Mouse (Mus musculus) liver, postnatal 0 days (tissue): ENCODE data around the gene Clip3. TPM values are rescaled to one million over a fixed set of nuclear protein-coding genes. Genes with fewer than 3 reads are reported as not detected.

Source experiments
- ATAC-seq: fragments of 200-750 bp; cut with Nextera tagmentation; 2 replicates; pipeline ENCODE4 v1.8.0; 2017; ENCODE audit warnings: mild to moderate bottlenecking, moderate library complexity
- DNase-seq: peaks from one replicate; pipeline ENCODE4 v3.0.0-alpha.2; 2016
- H3K27ac ChIP-seq: fragments of 300-500 bp; sonication (generic); 2 replicates; pipeline ENCODE4 v1.5.1; 2014; ENCODE audit warnings: antibody characterized with exemption, moderate library complexity, mild to moderate bottlenecking, low read depth
- H3K27me3 ChIP-seq: fragments of 300-500 bp; sonication (generic); 2 replicates; pipeline ENCODE4 v1.6.1; 2014; ENCODE audit warnings: low read length, control low read depth, mixed read lengths; ENCODE audit not compliant: insufficient read depth
- H3K36me3 ChIP-seq: fragments of 300-500 bp; sonication (generic); replicated peaks from 2 replicates; pipeline ENCODE4 v1.6.1; 2014; ENCODE audit warnings: mild to moderate bottlenecking, control low read depth, low read length, moderate library complexity, mixed read lengths; ENCODE audit not compliant: insufficient read depth
- H3K4me1 ChIP-seq: fragments of 300-500 bp; sonication (generic); 2 replicates; pipeline ENCODE4 v1.6.1; 2014; ENCODE audit warnings: antibody characterized with exemption, mild to moderate bottlenecking, control low read depth; ENCODE audit not compliant: insufficient read depth
- H3K4me2 ChIP-seq: fragments of 300-500 bp; sonication (generic); 2 replicates; pipeline ENCODE4 v1.6.1; 2014; ENCODE audit warnings: low read depth, mild to moderate bottlenecking, low read length, moderate library complexity, mixed read lengths
- H3K4me3 ChIP-seq: fragments of 300-500 bp; sonication (generic); 2 replicates; pipeline ENCODE4 v1.5.1; 2014; ENCODE audit warnings: low read depth, low read length
- H3K9ac ChIP-seq: fragments of 300-500 bp; sonication (generic); replicated peaks from 2 replicates; pipeline ENCODE4 v1.6.1; 2014; ENCODE audit warnings: mild to moderate bottlenecking, moderate library complexity
- H3K9me3 ChIP-seq: fragments of 300-500 bp; sonication (generic); 2 replicates; pipeline ENCODE4 v1.6.1; 2016; ENCODE audit warnings: mild to moderate bottlenecking, control low read depth, low read length, mixed read lengths
- CTCF ChIP-seq: sonication (generic); IDR thresholded peaks from 2 replicates; pipeline ENCODE4 v1.5.1; 2016; ENCODE audit warnings: antibody characterized with exemption, low read depth
- EP300 ChIP-seq: IDR thresholded peaks from 2 replicates; pipeline ENCODE4 v1.6.1; 2016; ENCODE audit warnings: antibody characterized with exemption, low read depth, mild to moderate bottlenecking
- WGBS: fragments of 180-500 bp; shearing (Covaris S2); extraction: QIAGEN DNeasy Blood & Tissue Kit; methylation state at CpG from one replicate; pipeline ENCODE4 v1.1.7; 2014; ENCODE audit not compliant: insufficient replicate concordance; 5-methylcytosine and 5-hydroxymethylcytosine counted together
- polyA plus RNA-seq: library from polyadenylated mRNA; unstranded; fragments of >200 nt; fragmentation: Nextera tagmentation; extraction: Ambion mirVana; gene quantifications from 2 replicates; pipeline ENCODE4 v1.2.1, GENCODE M21; 2015

Gene Clip3
- polyA plus RNA-seq, 1 experiment from 2014 or later, result 0.34 TPM

DNA sequence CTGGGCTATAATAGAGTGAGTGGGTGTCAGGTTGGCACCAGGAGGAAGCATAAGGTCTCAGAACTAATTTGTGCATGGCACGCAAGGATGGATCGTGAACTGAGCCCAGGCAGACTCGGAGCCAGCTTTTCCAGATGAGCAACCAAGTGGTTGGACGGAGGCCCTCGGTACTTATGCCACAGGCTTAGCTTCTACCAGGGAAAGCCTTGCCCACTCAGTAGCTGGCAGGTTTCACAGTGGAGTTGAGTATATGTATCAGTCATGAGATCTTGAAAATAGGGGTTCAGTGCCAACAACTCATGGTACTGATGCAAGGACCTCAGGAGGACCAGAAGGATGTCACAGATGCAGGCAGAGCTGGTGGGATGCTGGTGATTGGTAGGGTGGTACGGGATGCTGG lies 44.2 kb downstream of the Clip3 start:
- Histone ChIP-seq H3K27ac (no peak overlapping the region), H3K36me3 (no peaks in the 10 kb centered on the region), H3K4me2 (no peak overlapping the region), H3K27me3 (peaks cover 10% of the 10 kb centered on the region; the same call in 1 of the 2 replicates), H3K4me3 (no peak overlapping the region), H3K4me1 (peaks cover 8% of the 10 kb centered on the region), H3K9me3 (no peaks in the 10 kb centered on the region), H3K9ac (no peak overlapping the region)
- TF ChIP-seq EP300 (no peak), CTCF (no peak)
- ATAC-seq, result no peak
- WGBS, result 77% methylated on average over 6 of the region's 6 CpGs
- DNase-seq, result no peak

DNA sequence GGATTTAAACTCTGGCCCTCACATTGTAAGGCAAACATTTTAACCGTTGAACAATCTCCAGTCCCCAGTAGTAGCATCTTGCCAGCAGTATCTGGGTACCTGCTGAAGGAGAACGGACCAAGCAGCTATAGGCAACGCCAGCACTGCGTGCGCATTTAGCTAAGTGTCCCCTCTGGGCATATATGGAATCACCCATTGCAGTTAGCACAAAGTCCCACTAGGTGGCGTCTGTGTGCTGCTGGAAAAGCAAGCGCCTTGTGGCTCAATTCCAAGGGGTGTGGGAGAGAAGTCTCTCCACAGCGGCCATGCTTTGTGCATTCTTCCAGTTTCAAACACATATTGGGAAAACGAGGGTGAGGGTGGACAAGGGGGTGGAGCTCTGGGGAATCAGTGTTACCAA lies 44.9 kb downstream of the Clip3 start:
- Histone ChIP-seq H3K4me2 (no peak overlapping the region), H3K4me3 (no peak overlapping the region), H3K9ac (no peak overlapping the region), H3K4me1 (peaks cover 8% of the 10 kb centered on the region), H3K36me3 (no peaks in the 10 kb centered on the region), H3K27ac (no peak overlapping the region), H3K27me3 (peaks cover 10% of the 10 kb centered on the region; the same call in 1 of the 2 replicates), H3K9me3 (no peaks in the 10 kb centered on the region)
- DNase-seq (peak; percentile 86), ATAC-seq (peak; percentile 49; the same call in 1 of the 2 replicates)
- TF ChIP-seq EP300 (no peak), CTCF (peak; percentile 91)
- WGBS, result 3% methylated on average over 9 of the region's 9 CpGs

DNA sequence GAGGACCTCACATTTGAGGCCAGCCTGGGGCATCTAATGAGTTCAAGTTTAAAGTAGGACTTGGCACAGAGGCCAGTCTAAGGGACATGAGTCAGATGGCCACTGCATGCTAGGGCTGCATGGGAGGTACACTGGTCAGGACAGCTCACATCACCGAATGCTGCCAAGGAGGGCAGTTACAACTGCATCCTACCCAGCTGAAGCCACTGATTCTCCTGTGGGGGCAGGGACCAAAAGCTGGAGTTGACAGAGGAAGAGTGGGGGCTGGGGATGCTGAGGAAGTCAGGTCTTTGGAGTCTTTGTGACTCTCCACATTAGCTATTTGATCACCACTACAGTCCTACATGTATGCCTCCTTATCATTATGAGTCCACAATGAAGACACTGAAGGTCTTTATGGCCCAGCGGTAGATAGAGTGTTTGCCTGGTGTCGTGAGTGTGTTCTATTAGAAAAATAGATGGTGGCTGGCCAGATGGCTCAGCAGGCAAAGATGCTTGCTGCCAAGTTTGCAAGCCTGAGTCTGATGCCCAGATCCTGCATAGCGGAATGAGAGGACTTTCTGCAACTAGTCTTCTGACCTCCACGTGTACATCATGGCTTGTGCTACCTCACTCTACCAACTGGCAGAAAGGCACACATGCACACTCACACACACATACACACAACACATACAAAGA lies 48.0 kb downstream of the Clip3 start:
- ATAC-seq, result no peak
- Histone ChIP-seq H3K4me1 (no peaks in the 10 kb centered on the region), H3K4me3 (no peak overlapping the region), H3K27ac (no peak overlapping the region), H3K27me3 (peaks cover 10% of the 10 kb centered on the region; the same call in 1 of the 2 replicates), H3K9ac (no peak overlapping the region), H3K4me2 (no peak overlapping the region), H3K36me3 (no peaks in the 10 kb centered on the region), H3K9me3 (no peaks in the 10 kb centered on the region)
- TF ChIP-seq CTCF (no peak), EP300 (no peak)
- no peak for DNase-seq
- 65% methylated on average over 5 of the region's 5 CpGs for WGBS

DNA sequence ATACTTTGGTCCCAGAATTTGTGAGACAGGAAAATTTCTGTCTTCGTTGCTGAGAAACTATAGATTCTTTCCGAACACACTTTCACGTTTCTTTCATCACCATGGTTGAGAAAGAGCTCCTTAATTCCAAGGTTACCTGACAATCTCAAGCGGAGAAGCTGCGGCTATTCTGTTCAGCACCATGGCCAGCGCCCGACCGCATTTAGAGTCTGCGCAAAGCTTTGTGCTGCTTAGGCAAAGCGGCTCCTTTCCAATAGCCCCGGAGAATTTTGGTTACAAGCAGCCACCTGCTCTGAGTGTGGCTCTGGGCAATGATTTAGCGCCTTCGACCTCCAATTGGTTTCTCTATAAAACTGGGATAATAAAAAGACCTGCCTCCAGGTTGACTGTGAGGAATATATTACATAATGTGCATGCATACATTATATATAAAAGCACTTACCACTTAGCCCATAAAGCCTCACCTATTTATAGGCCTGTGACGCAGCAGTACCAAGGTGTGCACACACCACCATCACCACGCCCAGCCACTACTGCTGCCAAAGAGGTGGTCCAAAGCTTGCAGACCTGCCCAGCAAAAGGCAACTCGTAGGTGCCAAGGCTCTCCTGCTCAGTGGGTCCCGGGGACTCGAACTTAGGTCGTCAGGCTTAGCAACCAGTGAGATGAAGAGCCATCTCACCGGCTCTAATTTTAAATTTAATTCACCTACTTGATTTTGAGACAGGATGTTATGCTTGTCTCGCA lies 55.3 kb downstream of the Clip3 start:
- H3K4me1 ChIP-seq, result no peaks in the 10 kb centered on the region
- H3K9ac ChIP-seq, result no peak overlapping the region
- no peak overlapping the region for H3K27ac ChIP-seq
- DNase-seq (peak; percentile 79), ATAC-seq (no peak)
- TF ChIP-seq CTCF (no peak), EP300 (no peak)
- H3K4me3 ChIP-seq, result no peak overlapping the region
- WGBS, result 23% methylated on average over 21 of the region's 21 CpGs
- H3K9me3 ChIP-seq, result no peaks in the 10 kb centered on the region
- H3K36me3 ChIP-seq, result no peaks in the 10 kb centered on the region
- H3K27me3 ChIP-seq, result peaks cover 14% of the 10 kb centered on the region; the same call in 1 of the 2 replicates
- no peak overlapping the region for H3K4me2 ChIP-seq

DNA sequence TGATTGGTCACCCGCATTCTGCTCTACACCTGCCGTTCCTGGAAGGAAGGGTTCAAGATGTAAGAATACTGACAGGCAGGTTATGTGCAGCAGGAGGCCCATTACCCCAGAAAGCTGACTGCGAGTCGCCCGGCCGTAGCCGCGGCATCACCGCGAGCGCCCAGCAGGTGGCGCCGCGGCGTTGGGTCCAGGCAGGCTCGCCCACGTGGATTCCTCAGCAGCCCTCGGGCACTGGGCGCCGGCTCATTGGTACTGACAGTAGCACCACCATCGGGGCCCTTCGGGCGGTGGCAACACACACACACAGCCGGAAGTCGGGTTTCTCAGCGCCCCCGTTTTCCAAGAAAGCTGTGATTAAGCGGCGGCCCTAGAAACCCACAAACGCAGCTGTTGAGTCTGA lies 56.3 kb downstream of the Clip3 start:
- Histone ChIP-seq H3K4me2 (no peak overlapping the region), H3K27ac (no peak overlapping the region), H3K27me3 (peaks cover 14% of the 10 kb centered on the region; the same call in 1 of the 2 replicates), H3K4me3 (no peak overlapping the region), H3K36me3 (no peaks in the 10 kb centered on the region), H3K4me1 (no peaks in the 10 kb centered on the region), H3K9me3 (no peaks in the 10 kb centered on the region), H3K9ac (no peak overlapping the region)
- TF ChIP-seq CTCF (peak; percentile 88), EP300 (no peak)
- DNase-seq (peak; percentile 80), ATAC-seq (peak; percentile 72)
- 2% methylated on average over 30 of the region's 30 CpGs for WGBS

DNA sequence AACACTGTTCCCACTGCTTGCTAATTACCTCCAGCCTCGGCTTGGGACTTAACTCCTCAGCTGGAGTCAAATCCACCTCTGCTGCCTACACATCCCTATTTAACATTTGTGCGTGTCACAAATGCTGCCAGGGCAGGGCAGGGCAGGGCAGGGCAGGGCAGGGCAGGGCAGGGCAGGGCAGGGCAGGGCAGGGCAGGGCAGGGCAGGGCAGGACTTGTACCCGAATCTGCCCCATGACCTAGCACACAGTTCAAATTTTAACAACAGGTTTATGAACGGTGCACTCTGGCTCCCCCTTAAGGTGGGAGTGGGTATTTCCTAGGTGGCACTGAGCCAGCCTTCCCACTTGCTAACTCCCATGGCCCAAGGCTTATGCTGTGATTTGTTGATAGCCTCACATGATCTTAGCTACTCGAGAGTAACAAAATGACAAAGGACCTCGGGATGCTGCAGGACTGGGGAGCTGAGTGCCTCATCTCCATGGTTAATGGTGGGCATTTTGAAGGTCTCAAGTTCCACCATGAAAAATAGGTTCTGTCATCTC lies 61.8 kb downstream of the Clip3 start:
- 19% methylated on average over 6 of the region's 6 CpGs for WGBS
- Histone ChIP-seq H3K9me3 (no peaks in the 10 kb centered on the region), H3K27ac (peak overlapping the region; percentile 91)

More for the DNA sequence above, 61.8 kb downstream of the Clip3 start:
- Histone ChIP-seq H3K27me3 (0 out of 2 replicates have a peak, but pooled peaks cover 3% of the 10 kb centered on the region), H3K36me3 (no peaks in the 10 kb centered on the region), H3K4me2 (no peak overlapping the region), H3K4me1 (peaks cover 8% of the 10 kb centered on the region), H3K4me3 (no peak overlapping the region), H3K9ac (no peak overlapping the region)
- ATAC-seq (peak; percentile 78), DNase-seq (peak; percentile 81)
- peak; percentile 81 for TF ChIP-seq CTCF
- no peak for TF ChIP-seq EP300
